In the genomic region with DNA sequence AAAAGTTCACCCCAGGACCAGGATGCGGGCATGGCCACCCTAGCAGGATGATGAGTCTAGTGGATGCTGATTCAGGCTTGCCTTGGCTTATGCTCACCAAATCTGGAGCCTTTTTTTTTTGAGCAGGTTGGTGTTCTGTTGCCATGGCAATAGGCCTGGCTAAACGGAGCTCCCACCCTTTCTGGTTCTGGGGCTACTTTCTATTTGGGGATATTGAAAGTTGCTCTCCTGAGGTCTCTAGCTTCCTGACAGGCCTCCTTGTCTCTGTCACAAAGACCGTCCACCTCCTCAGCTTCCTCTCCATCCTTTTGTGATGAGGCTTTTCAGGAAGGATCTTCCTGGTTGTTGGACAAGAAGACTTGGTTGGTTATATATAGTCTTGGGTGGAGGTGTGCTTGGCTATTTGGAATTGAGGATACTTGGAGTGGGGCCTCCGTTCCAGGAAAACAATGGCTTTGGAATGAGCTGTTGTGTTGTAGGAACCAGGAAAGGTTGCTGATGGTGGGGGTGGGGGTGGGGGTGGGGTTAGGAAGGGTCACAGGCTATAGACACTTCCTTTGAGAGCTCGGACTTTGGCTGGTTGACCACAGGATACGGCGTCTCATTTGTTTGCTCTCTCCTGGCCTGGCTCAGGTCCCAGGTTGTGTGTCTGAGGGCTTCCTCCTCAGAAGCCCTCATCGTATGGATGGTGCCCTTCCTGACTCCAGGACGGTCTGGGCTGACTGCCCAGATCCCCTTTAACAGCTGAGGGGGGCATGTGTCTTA, we compare ENCODE assay signal across 9 mouse cellular contexts. TPM values are rescaled to one million over a fixed set of nuclear protein-coding genes. Genes with fewer than 3 reads are reported as not detected.
DNase-seq lines count a peak whose midpoint lies in the region; ATAC-seq lines count a peak whose summit lies in the region.
"Had no signal": no experiment of that assay in that cellular context is flagged by ENCODE, and none has a peak within 500 bp of the region (broad histone marks: within the 10 kb centered on the region; RNA-seq: fewer than 3 reads in every experiment).

No protein-coding gene starts in this region.

- 44% methylated on average over 8 of the region's 9 CpGs for WGBS in embryonic facial prominence, embryonic 14.5 days
- WGBS in hindbrain, embryonic 12.5 days = 48% methylated on average over 9 of the region's 9 CpGs

- H3K4me2 ChIP-seq in embryonic facial prominence, embryonic 14.5 days (ENCODE audit: low read depth, low read length) = peak overlapping the region; percentile 71
- peak overlapping the region; percentile 84 for H3K4me2 ChIP-seq in hindbrain, embryonic 12.5 days (replicated peaks)

- no peaks in the 10 kb centered on the region for H3K36me3 ChIP-seq in embryonic facial prominence, embryonic 14.5 days (ENCODE audit: control insufficient read depth, insufficient read depth, low read length)
- H3K36me3 ChIP-seq in hindbrain, embryonic 12.5 days = no peaks in the 10 kb centered on the region

- H3K4me1 ChIP-seq in embryonic facial prominence, embryonic 14.5 days (ENCODE audit: control insufficient read depth, insufficient read depth, low read length) = peaks cover 29% of the 10 kb centered on the region
- peaks cover 36% of the 10 kb centered on the region for H3K4me1 ChIP-seq in hindbrain, embryonic 12.5 days

- ATAC-seq in embryonic facial prominence, embryonic 14.5 days (ENCODE audit: low read depth) = no peak
- no peak for ATAC-seq in hindbrain, embryonic 12.5 days (ENCODE audit: low FRiP score)
- no peak for ATAC-seq in megakaryocyte-erythroid progenitor cell, adult 5-6 weeks (replicated peaks; ENCODE audit: low FRiP score, low TSS enrichment, poor library complexity, severe bottlenecking)

- no peak overlapping the region for H3K27ac ChIP-seq in embryonic facial prominence, embryonic 14.5 days (replicated peaks; ENCODE audit: low read depth, low read length)
- no peak overlapping the region for H3K27ac ChIP-seq in hindbrain, embryonic 12.5 days

- peak; percentile 46 for DNase-seq in cerebellum, adult 9-11 months
- no peak for DNase-seq in cerebellum, postnatal 4 days (ENCODE audit: low spot score in 2 of 2)
- peak; percentile 32 for DNase-seq in embryonic facial prominence, embryonic 14.5 days (ENCODE audit: low spot score)
- DNase-seq in layer of hippocampus, postnatal 25 days (ENCODE audit: extremely low spot score in 1 of 2, low spot score in 1 of 2) = peak; percentile 19 to 23
- DNase-seq in lung, postnatal 25 days (ENCODE audit: low spot score) = peak; percentile 64
- DNase-seq in c-Kit-positive CD71-positive TER-119-positive erythroid progenitor cells, embryonic 14.5 days (ENCODE audit: low spot score) = no peak

- peak overlapping the region; percentile 92; the same call in 1 of the 2 replicates for H3K4me3 ChIP-seq in embryonic facial prominence, embryonic 14.5 days (ENCODE audit: low read depth, low read length)
- peak overlapping the region; percentile 89 for H3K4me3 ChIP-seq in hindbrain, embryonic 12.5 days

- no peaks in the 10 kb centered on the region; the same call in 1 of the 2 replicates for H3K27me3 ChIP-seq in embryonic facial prominence, embryonic 14.5 days (replicated peaks; ENCODE audit: control insufficient read depth, insufficient read depth, low read length)
- no peaks in the 10 kb centered on the region; the same call in 1 of the 2 replicates for H3K27me3 ChIP-seq in hindbrain, embryonic 12.5 days

- H3K9ac ChIP-seq in embryonic facial prominence, embryonic 14.5 days (ENCODE audit: low read depth, low read length) = no peak overlapping the region
- H3K9ac ChIP-seq in hindbrain, embryonic 12.5 days = peak overlapping the region; percentile 98

- H3K9me3 ChIP-seq in embryonic facial prominence, embryonic 14.5 days (ENCODE audit: control insufficient read depth, low read length) = no peaks in the 10 kb centered on the region
- H3K9me3 ChIP-seq in hindbrain, embryonic 12.5 days (replicated peaks) = no peaks in the 10 kb centered on the region

RNA-seq across cellular contexts. Expression of a gene that starts 1.8 kb away (rescaled TPM):
- 39.8 and 44.1 TPM in 2 replicates for polyA plus RNA-seq in embryonic facial prominence, embryonic 14.5 days (2014; fragmentation: Nextera tagmentation; extraction: Ambion mirVana)
- 55.9 and 58.9 TPM in 2 replicates for polyA plus RNA-seq in hindbrain, embryonic 12.5 days (2016; fragmentation: Nextera tagmentation; extraction: Ambion mirVana)
- total RNA-seq in layer of hippocampus, postnatal 25 days (2021) = 100 to 1,000 TPM; 136 to 158 TPM
- total RNA-seq in megakaryocyte-erythroid progenitor cell, adult 5-6 weeks (2014; fragmentation: Nextera tagmentation) = 69.3 and 99.2 TPM in 2 replicates
- total RNA-seq in megakaryocyte-erythroid progenitor cell, adult 5-6 weeks (2017) = 84.3 and 107 TPM in 2 replicates

RNA-seq across cellular contexts. Expression of a gene that starts 22.7 kb away (rescaled TPM):
- 0.26 and 0.46 TPM in 2 replicates for polyA plus RNA-seq in embryonic facial prominence, embryonic 14.5 days (2014; fragmentation: Nextera tagmentation; extraction: Ambion mirVana)
- polyA plus RNA-seq in hindbrain, embryonic 12.5 days (2016; fragmentation: Nextera tagmentation; extraction: Ambion mirVana) = 2.7 and 2.9 TPM in 2 replicates
- not detected for total RNA-seq in layer of hippocampus, postnatal 25 days (2021)
- not detected in 2 replicates for total RNA-seq in megakaryocyte-erythroid progenitor cell, adult 5-6 weeks (2014; fragmentation: Nextera tagmentation)
- total RNA-seq in megakaryocyte-erythroid progenitor cell, adult 5-6 weeks (2017) = not detected in 2 replicates
- polyA plus RNA-seq: frontal cortex, adult 2 months had no signal

RNA-seq across cellular contexts. Expression of a gene that starts 39.8 kb away (rescaled TPM):
- not detected in 2 replicates for polyA plus RNA-seq in embryonic facial prominence, embryonic 14.5 days (2014; fragmentation: Nextera tagmentation; extraction: Ambion mirVana)
- polyA plus RNA-seq in hindbrain, embryonic 12.5 days (2016; fragmentation: Nextera tagmentation; extraction: Ambion mirVana) = 2.8 and 3.5 TPM in 2 replicates
- not detected for total RNA-seq in layer of hippocampus, postnatal 25 days (2021)
- not detected in 2 replicates for total RNA-seq in megakaryocyte-erythroid progenitor cell, adult 5-6 weeks (2014; fragmentation: Nextera tagmentation)
- not detected in 2 replicates for total RNA-seq in megakaryocyte-erythroid progenitor cell, adult 5-6 weeks (2017)

Comparison
In these comparisons a context has a peak if more than half of its experiments do, and no peak if none do; other contexts are left out.
1. DNase-seq: peak in cerebellum, adult 9-11 months (single experiment), embryonic facial prominence, embryonic 14.5 days (single experiment), layer of hippocampus, postnatal 25 days (2 of 2) and lung, postnatal 25 days (single experiment); none in cerebellum, postnatal 4 days (0 of 2) and c-Kit-positive CD71-positive TER-119-positive erythroid progenitor cells, embryonic 14.5 days (single experiment).